Mouse (Mus musculus): ENCODE data around the gene Dnajc1. TPM values are rescaled to one million over a fixed set of nuclear protein-coding genes. Genes with fewer than 3 reads are reported as not detected.

Dnajc1 gene
- polyA plus RNA-seq, 1 experiment from 2014 or later, result 23.7 TPM

- Histone ChIP-seq H3K27ac (ENCODE audit: low read depth, low read length) (no peak overlapping the region), H3K36me3 (ENCODE audit: control insufficient read depth, insufficient read depth, low read length) (peaks cover 10% of the 10 kb centered on the region; the same call in 1 of the 2 replicates), H3K4me1 (replicated peaks; ENCODE audit: control insufficient read depth, insufficient read depth, low read length) (no peaks in the 10 kb centered on the region), H3K27me3 (replicated peaks; ENCODE audit: control insufficient read depth, insufficient read depth, low read length) (no peaks in the 10 kb centered on the region), H3K9ac (ENCODE audit: low read depth, low read length) (no peak overlapping the region), H3K4me3 (ENCODE audit: low read depth, low read length) (no peak overlapping the region), H3K4me2 (no peak overlapping the region), H3K9me3 (ENCODE audit: control insufficient read depth, low read length) (no peaks in the 10 kb centered on the region)
- ATAC-seq (replicated peaks; ENCODE audit: low FRiP score) (no peak), DNase-seq (ENCODE audit: low spot score) (no peak)
- 67% methylated on average over 3 of the region's 3 CpGs for WGBS
These were observed 143.4 kb downstream of the Dnajc1 start for GRCm38 (mm10) chr2:18249224-18249623.

- 69% methylated on average over 5 of the region's 5 CpGs for WGBS
- Histone ChIP-seq H3K4me2 (no peak overlapping the region), H3K4me3 (ENCODE audit: low read depth, low read length) (no peak overlapping the region), H3K36me3 (ENCODE audit: control insufficient read depth, insufficient read depth, low read length) (no peaks in the 10 kb centered on the region), H3K4me1 (replicated peaks; ENCODE audit: control insufficient read depth, insufficient read depth, low read length) (0 out of 2 replicates have a peak, but pooled peaks cover 2% of the 10 kb centered on the region), H3K9me3 (ENCODE audit: control insufficient read depth, low read length) (no peaks in the 10 kb centered on the region), H3K27me3 (replicated peaks; ENCODE audit: control insufficient read depth, insufficient read depth, low read length) (no peaks in the 10 kb centered on the region), H3K9ac (ENCODE audit: low read depth, low read length) (no peak overlapping the region), H3K27ac (ENCODE audit: low read depth, low read length) (no peak overlapping the region)
- DNase-seq (ENCODE audit: low spot score) (no peak), ATAC-seq (replicated peaks; ENCODE audit: low FRiP score) (peak; percentile 51; the same call in 1 of the 2 replicates)
These were observed 157.1 kb downstream of the Dnajc1 start for GRCm38 (mm10) chr2:18235524-18235923.

- ATAC-seq (replicated peaks; ENCODE audit: low FRiP score) (no peak), DNase-seq (ENCODE audit: low spot score) (no peak)
- H3K9me3 ChIP-seq (ENCODE audit: control insufficient read depth, low read length), result no peaks in the 10 kb centered on the region
- H3K4me2 ChIP-seq, result no peak overlapping the region
- no peak overlapping the region for H3K27ac ChIP-seq (ENCODE audit: low read depth, low read length)
- no peaks in the 10 kb centered on the region for H3K36me3 ChIP-seq (ENCODE audit: control insufficient read depth, insufficient read depth, low read length)
- no peak overlapping the region for H3K9ac ChIP-seq (ENCODE audit: low read depth, low read length)
- no peak overlapping the region for H3K4me3 ChIP-seq (ENCODE audit: low read depth, low read length)
- H3K27me3 ChIP-seq (replicated peaks; ENCODE audit: control insufficient read depth, insufficient read depth, low read length), result no peaks in the 10 kb centered on the region
- 0 out of 2 replicates have a peak, but pooled peaks cover 2% of the 10 kb centered on the region for H3K4me1 ChIP-seq (replicated peaks; ENCODE audit: control insufficient read depth, insufficient read depth, low read length)
- 19% methylated on average over 5 of the region's 5 CpGs for WGBS
These were observed 159.6 kb downstream of the Dnajc1 start for GRCm38 (mm10) chr2:18232883-18233567.

- no peak overlapping the region for H3K4me3 ChIP-seq (ENCODE audit: low read depth, low read length)
- 57% methylated on average over 4 of the region's 4 CpGs for WGBS
- no peak for ATAC-seq (replicated peaks; ENCODE audit: low FRiP score)
These were observed 161.5 kb downstream of the Dnajc1 start for GRCm38 (mm10) chr2:18231143-18231542.

GRCm38 (mm10) chr2:18229279-18229678 is 163.4 kb downstream of the Dnajc1 start:
- H3K27me3 ChIP-seq (replicated peaks; ENCODE audit: control insufficient read depth, insufficient read depth, low read length), result no peaks in the 10 kb centered on the region
- ATAC-seq (replicated peaks; ENCODE audit: low FRiP score) (no peak), DNase-seq (ENCODE audit: low spot score) (no peak)
- H3K4me3 ChIP-seq (ENCODE audit: low read depth, low read length), result no peak overlapping the region
- H3K27ac ChIP-seq (ENCODE audit: low read depth, low read length), result no peak overlapping the region
- no peaks in the 10 kb centered on the region for H3K4me1 ChIP-seq (replicated peaks; ENCODE audit: control insufficient read depth, insufficient read depth, low read length)
- H3K36me3 ChIP-seq (ENCODE audit: control insufficient read depth, insufficient read depth, low read length), result no peaks in the 10 kb centered on the region
- no peaks in the 10 kb centered on the region for H3K9me3 ChIP-seq (ENCODE audit: control insufficient read depth, low read length)
- H3K4me2 ChIP-seq, result no peak overlapping the region
- 56% methylated on average over 2 of the region's 2 CpGs for WGBS
- H3K9ac ChIP-seq (ENCODE audit: low read depth, low read length), result no peak overlapping the region

More at GRCm38 (mm10) chr2:18231143-18231542, 161.5 kb downstream of the Dnajc1 start:
- Histone ChIP-seq H3K27ac (ENCODE audit: low read depth, low read length) (no peak overlapping the region), H3K9me3 (ENCODE audit: control insufficient read depth, low read length) (no peaks in the 10 kb centered on the region), H3K9ac (ENCODE audit: low read depth, low read length) (no peak overlapping the region), H3K27me3 (replicated peaks; ENCODE audit: control insufficient read depth, insufficient read depth, low read length) (no peaks in the 10 kb centered on the region), H3K4me2 (no peak overlapping the region), H3K36me3 (ENCODE audit: control insufficient read depth, insufficient read depth, low read length) (no peaks in the 10 kb centered on the region), H3K4me1 (replicated peaks; ENCODE audit: control insufficient read depth, insufficient read depth, low read length) (0 out of 2 replicates have a peak, but pooled peaks cover 2% of the 10 kb centered on the region)
- no peak for DNase-seq (ENCODE audit: low spot score)

- Histone ChIP-seq H3K27me3 (replicated peaks; ENCODE audit: control insufficient read depth, insufficient read depth, low read length) (no peaks in the 10 kb centered on the region), H3K27ac (ENCODE audit: low read depth, low read length) (no peak overlapping the region), H3K9ac (ENCODE audit: low read depth, low read length) (no peak overlapping the region), H3K9me3 (ENCODE audit: control insufficient read depth, low read length) (no peaks in the 10 kb centered on the region), H3K36me3 (ENCODE audit: control insufficient read depth, insufficient read depth, low read length) (no peaks in the 10 kb centered on the region), H3K4me2 (no peak overlapping the region), H3K4me1 (replicated peaks; ENCODE audit: control insufficient read depth, insufficient read depth, low read length) (no peaks in the 10 kb centered on the region), H3K4me3 (ENCODE audit: low read depth, low read length) (no peak overlapping the region)
- DNase-seq (ENCODE audit: low spot score), result no peak
- no peak for ATAC-seq (replicated peaks; ENCODE audit: low FRiP score)
- 60% methylated on average over 8 of the region's 8 CpGs for WGBS
These were observed 164.1 kb downstream of the Dnajc1 start for GRCm38 (mm10) chr2:18228486-18229062.

GRCm38 (mm10) chr2:18219569-18219968 is 173.1 kb downstream of the Dnajc1 start:
- peaks cover 22% of the 10 kb centered on the region; the same call in 1 of the 2 replicates for H3K36me3 ChIP-seq (ENCODE audit: control insufficient read depth, insufficient read depth, low read length)
- no peaks in the 10 kb centered on the region for H3K9me3 ChIP-seq (ENCODE audit: control insufficient read depth, low read length)
- no peaks in the 10 kb centered on the region for H3K4me1 ChIP-seq (replicated peaks; ENCODE audit: control insufficient read depth, insufficient read depth, low read length)
- H3K4me2 ChIP-seq, result no peak overlapping the region
- H3K9ac ChIP-seq (ENCODE audit: low read depth, low read length), result no peak overlapping the region
- no peak overlapping the region for H3K27ac ChIP-seq (ENCODE audit: low read depth, low read length)
- DNase-seq (ENCODE audit: low spot score) (no peak), ATAC-seq (replicated peaks; ENCODE audit: low FRiP score) (no peak)
- H3K27me3 ChIP-seq (replicated peaks; ENCODE audit: control insufficient read depth, insufficient read depth, low read length), result no peaks in the 10 kb centered on the region
- 77% methylated on average over 13 of the region's 13 CpGs for WGBS
- H3K4me3 ChIP-seq (ENCODE audit: low read depth, low read length), result no peak overlapping the region

- ATAC-seq (replicated peaks; ENCODE audit: low FRiP score), result no peak
These were observed 173.5 kb downstream of the Dnajc1 start for GRCm38 (mm10) chr2:18219136-18219535.

GRCm38 (mm10) chr2:18218500-18218899 is 174.1 kb downstream of the Dnajc1 start:
- Histone ChIP-seq H3K36me3 (ENCODE audit: control insufficient read depth, insufficient read depth, low read length) (peaks cover 31% of the 10 kb centered on the region; the same call in 1 of the 2 replicates), H3K9me3 (ENCODE audit: control insufficient read depth, low read length) (no peaks in the 10 kb centered on the region), H3K27me3 (replicated peaks; ENCODE audit: control insufficient read depth, insufficient read depth, low read length) (no peaks in the 10 kb centered on the region), H3K4me1 (replicated peaks; ENCODE audit: control insufficient read depth, insufficient read depth, low read length) (no peaks in the 10 kb centered on the region), H3K4me3 (ENCODE audit: low read depth, low read length) (no peak overlapping the region), H3K9ac (ENCODE audit: low read depth, low read length) (no peak overlapping the region), H3K4me2 (no peak overlapping the region), H3K27ac (ENCODE audit: low read depth, low read length) (no peak overlapping the region)
- WGBS, result 86% methylated on average over 5 of the region's 5 CpGs
- DNase-seq (ENCODE audit: low spot score), result no peak
- no peak for ATAC-seq (replicated peaks; ENCODE audit: low FRiP score)

More at GRCm38 (mm10) chr2:18219136-18219535, 173.5 kb downstream of the Dnajc1 start:
- Histone ChIP-seq H3K4me2 (no peak overlapping the region), H3K9ac (ENCODE audit: low read depth, low read length) (no peak overlapping the region), H3K36me3 (ENCODE audit: control insufficient read depth, insufficient read depth, low read length) (peaks cover 26% of the 10 kb centered on the region; the same call in 1 of the 2 replicates), H3K4me3 (ENCODE audit: low read depth, low read length) (no peak overlapping the region), H3K9me3 (ENCODE audit: control insufficient read depth, low read length) (no peaks in the 10 kb centered on the region), H3K27ac (ENCODE audit: low read depth, low read length) (no peak overlapping the region), H3K4me1 (replicated peaks; ENCODE audit: control insufficient read depth, insufficient read depth, low read length) (no peaks in the 10 kb centered on the region), H3K27me3 (replicated peaks; ENCODE audit: control insufficient read depth, insufficient read depth, low read length) (no peaks in the 10 kb centered on the region)
- WGBS, result 82% methylated on average over 8 of the region's 8 CpGs
- no peak for DNase-seq (ENCODE audit: low spot score)
